Mouse (Mus musculus) adrenal gland, postnatal 25 days (tissue): ENCODE data around the gene Sgpp2. TPM values are rescaled to one million over a fixed set of nuclear protein-coding genes. Genes with fewer than 3 reads are reported as not detected.

Source experiments
- DNase-seq: peaks from one replicate; pipeline ENCODE4 v3.0.0; 2021; ENCODE audit warnings: mixed read lengths
- long read RNA-seq: library from polyadenylated mRNA; stranded (forward); transcript quantifications from one replicate; pipeline ENCODE4 v2.0.0, GENCODE M21; 2021
- total RNA-seq: library from RNA; stranded (reverse); gene quantifications from 2 replicates; pipeline ENCODE4 v1.2.3, GENCODE M21; 2021

The Sgpp2 gene
- 0.79 and 0.90 TPM in 2 replicates for total RNA-seq
- long read RNA-seq = 0 reads

DNA sequence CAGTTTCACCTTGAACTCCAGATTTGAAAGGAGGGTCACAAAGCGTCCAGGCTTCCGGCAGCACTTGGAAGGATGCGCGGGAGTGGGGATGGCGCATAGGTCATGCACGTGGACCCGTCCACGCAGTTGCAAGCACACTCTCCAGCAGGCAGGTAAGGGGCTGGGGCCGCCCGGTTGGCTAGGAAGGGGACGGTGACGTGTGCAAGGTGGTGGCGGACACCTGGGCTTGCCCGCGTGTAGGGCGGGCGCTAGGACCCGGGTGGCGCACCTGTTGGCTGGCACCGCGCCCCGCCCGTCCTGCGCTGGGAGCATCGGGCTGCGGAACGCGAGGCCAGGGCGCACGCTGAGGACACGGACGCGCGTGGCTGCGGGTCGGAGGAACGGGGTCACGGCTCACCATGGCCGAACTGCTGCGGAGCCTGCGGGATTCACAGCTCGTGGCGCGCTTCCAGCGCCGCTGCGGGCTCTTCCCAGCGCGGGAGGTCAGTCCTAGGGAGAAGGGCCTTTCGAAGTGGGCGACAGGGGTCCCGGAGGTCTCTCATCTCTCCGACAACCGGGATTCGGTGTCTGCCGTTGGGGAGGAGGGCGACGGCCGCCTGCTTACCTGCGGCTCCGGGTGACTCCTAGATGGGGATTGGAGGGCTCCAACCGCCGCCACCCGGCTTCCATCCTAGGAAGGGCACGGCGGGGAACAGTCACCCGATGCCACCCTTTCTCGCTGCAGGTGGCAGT, at the start of gene Sgpp2:
Sgpp2 (plus strand) TSS at position 325 of the 732 bp plus-strand sequence.
- DNase-seq = peak; percentile 39

DNA sequence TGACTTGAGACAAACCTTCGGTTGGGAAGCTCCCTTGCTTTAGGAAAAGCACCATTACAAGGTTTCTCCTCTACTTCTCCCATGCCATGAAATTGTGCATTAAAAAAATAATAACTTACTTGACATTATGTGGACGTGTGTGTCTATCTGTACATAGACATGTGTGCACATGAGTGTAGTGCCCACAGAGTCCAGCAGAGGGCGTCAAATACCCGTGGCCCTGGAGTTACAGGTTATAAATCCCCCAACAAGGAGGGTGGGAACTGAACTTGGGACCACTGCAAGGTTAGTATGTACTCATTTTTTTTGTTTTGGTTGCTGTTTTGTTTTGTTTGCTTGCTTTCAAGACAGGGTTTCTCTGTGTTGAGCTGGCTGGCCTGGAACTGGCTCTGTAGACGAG, 42.6 kb upstream of the Sgpp2 start:
- no peak for DNase-seq

DNA sequence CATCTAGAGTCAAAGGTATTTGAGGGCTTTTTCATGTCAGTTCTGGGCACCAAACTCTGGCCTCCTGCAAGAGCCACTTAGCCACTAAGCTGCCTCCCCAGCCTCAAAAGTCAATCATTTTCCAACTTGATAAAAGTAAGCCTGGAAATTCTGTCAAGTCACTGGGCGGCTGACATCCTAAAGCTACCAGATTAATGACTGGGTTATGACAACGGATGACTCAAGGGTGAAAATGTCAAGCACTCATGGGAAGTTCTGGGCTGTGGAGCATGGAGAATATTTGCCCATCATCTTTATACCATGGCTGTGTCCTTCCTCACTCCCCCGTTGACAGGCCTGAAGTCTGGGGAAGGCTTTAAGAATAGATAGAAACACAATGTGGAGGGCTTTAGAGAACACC, 37.2 kb upstream of the Sgpp2 start:
- DNase-seq = no peak

DNA sequence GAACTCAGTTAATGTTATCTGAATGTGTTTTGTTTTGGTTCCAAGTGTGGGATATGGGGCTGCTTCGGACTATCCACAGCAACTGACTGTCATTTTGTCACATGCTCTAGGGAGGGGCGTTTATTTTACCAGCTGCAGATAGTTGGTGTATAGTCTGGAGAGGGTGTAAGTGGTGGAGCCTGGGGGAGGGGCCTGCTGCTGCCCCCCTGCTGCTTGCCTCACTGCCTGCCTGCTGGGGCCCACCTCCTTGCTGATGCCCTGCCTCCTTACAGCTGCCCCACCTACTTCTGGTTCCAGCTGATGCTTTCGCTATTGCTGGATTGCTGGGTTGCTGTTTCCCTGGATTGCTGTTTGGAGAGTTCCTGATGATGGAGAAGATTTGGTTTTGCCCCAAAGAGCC, 31.0 kb upstream of the Sgpp2 start:
- no peak for DNase-seq

DNA sequence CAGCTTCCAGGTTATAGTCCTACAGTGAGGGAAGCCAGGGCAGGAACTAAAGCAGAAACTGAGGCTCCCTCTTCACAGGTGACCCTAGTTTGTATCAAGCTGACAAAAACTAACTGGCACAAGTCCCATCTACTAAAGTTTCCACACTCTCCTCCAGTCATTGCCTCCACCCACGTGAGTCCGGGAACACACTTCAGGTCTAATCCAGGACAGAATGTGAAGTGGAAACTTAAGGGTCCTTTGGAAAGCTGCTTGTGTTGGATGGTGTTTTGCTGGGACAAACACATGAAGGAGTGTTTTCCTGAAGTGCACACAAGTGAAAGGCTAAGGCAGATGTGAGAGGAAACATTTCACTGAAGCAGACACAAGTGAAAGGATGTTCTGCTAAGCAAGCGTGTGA, 17.7 kb upstream of the Sgpp2 start:
- DNase-seq = no peak

DNA sequence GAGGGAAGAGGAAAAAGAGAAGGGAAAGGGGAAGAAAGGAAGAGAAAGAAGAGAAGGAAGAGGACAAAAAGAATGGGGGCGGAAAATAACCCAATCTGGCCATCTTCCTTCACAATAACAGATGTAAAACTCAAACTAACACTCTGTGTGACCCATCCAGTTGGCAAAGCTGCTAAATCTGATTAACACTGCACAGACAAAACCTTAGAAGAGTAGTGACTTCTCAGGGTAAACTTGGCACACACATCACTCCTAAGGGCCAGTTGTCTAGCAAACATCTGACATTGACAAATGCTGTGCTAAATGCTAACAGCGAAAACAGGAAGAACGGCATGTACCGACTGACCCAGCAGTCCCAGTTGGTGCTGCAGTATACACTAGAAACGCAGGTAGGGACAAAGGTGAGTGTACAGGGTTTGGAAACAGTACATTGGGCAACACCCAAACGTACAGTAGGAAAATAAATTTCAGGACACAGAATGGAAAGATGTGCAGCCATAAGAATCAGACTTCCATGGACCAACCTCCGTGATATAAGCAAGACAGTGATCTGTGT, 10.4 kb upstream of the Sgpp2 start:
- DNase-seq = no peak

DNA sequence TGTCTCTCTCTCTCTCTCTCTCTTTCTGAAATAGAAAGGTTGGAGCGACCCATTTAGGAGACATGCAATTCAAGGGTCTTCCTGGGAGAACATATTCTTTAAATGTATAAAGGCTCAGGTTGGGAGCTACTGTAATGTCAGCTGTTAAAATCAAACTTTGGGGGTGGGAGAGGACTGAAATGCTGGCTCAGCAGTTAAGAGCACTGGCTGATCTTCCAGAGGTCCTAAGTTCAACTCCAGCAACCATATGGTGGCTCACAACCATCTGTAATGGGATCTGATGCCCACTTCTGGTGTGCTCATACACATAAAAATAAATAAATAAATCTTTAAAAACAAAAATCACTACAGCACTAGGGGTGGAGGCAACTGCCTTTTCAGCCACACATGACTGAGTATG, 1.5 kb upstream of the Sgpp2 start:
- DNase-seq = no peak

DNA sequence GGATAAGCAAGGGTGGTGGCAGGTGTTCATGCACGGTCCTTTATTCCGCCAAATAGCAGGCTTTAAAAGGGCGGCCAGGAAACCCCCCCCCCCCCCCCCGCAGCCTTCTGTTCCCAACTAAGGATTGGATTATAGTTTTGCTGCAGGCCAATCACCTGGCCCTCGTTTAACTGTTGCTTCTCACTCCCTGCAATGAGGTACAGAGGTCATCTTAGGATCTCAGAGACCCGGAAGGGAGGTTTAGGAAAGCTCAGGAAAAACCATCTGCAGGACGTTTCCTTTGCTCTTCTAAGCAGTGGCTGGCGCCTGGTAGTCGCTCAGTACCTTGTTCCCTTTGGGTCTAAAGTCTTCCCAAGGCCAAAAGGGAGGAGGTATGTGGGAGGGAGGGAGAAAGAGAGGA, 865 bp upstream of the Sgpp2 start:
- no peak for DNase-seq

DNA sequence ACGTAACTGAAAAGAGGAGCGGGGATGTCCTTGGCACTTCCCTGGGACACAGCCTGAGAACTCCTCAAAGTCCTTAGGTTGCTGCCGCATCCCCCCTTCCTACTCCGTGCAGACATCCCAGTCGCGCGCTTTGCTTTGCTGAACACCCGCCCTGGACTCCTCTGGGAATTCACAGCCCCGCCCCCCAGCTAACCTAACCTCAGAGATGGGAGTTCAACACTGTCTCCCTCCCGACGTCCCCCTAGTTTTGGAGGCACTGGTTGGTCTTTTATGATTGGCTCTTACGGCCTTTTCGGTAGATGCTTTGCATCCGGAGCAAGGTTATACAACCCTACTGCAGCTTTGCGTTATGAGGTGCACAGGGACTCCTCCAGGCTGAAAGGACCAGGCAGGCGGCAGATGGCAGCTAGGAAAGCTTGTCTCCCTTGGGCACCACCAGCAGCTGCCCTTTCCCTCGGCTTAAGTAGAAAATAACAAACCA, 756 bp downstream of the Sgpp2 start:
- DNase-seq = peak; percentile 14

DNA sequence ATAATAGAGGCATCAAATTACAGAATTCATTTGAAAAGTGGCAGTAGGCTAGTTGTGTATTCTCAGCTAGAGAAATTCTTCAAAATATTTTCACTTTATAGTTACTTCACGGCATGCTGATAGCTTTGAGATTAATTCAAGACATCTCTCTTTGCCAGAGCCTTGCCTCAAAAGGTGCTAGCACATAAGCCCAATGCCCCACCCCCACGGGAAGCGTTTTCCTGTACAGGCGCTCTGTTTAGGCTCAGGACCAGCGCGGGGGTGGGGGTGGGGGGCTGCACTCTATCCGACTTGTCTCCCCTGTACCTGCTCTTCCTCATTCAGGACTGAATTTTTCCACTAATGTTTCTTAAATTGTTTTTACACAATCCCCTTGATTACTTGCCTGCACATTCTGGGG, 1.3 kb downstream of the Sgpp2 start:
- no peak for DNase-seq

DNA sequence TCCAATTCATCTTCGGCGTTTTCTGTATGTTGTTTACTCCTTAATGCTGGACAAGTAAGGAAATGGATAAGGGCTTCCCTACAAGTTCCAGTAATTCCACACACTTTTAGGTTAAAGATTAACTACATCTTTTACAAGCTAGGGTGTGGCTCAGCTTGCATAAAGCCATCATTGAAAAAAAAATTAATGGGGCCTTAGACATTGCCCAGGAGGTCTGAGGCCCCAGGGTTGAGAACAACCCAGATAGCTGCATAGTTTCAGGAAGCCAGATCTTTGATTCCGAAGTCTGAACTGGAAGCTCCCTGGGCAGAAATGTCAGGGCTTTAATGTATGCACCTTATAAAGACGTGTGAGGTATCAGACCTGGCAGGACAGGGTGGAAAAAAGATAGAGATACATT, 2.8 kb downstream of the Sgpp2 start:
- DNase-seq = no peak

DNA sequence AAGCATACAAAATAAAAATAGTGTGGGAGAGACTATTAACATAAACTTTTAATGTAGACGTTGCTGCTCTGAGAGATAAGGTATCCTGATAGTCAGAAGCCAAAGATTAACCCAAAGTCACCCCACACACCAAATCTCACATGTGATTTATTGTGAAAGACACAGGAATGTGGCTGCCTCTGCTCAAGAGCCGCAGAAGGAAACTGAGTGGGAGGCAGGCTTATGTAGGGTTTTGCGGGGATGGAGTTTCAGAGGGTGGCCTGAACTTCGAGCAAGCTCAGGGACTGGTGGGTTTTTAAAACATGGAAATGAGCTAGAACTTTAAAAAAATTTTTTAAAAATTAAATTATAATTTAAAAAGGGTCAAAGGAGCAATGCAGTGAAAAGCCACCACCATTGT, 3.8 kb downstream of the Sgpp2 start:
- no peak for DNase-seq

DNA sequence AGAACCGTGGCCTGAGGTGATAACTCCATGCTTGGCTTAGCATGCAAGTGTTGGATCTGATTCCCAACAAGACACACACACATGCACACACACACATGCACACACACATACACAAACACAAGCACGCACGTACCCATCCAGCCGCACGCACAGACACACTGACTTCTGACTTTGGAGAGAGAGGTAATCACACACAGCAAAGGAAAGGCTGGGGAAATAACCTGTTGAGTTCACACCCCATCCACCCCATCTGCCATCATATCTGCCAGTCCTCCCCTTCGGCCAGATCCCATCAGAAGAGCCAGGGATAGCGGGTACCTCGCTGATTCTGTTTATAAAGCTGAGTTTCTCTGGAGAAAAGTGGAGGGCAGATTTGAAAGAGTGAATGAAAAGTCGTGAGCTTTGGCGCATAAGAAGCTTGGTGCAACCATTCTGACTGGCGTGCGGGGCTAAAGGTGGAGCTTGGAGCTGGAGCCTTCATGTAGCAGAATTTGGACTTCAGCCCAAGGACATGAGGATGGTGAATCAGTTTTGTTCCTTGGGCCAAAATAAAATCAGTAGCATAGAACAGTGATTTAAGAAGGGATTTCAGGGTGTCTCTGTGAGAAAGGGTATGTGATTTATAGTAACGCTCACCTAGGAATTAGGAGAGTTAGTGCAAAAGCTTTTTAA, 8.1 kb downstream of the Sgpp2 start:
- DNase-seq = peak; percentile 57

DNA sequence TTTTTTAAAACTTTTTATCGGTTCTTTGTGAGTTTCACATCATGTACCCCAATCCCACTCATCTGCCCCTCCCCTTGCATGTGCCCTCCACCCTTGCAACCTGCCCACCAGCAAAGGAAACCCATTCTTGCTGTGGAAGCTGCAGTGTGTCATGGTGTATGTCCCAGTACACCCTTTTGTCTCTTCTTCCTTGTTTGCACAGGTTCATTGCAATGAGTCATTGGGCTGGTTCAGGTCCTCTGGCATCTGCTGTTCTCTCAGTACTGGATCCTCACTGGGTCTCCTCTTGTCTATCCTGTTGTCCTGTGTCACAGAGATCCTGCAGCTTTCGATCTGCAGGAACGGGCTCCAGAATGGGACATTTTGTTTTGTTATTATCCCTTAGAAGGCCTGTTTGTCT, 10.1 kb downstream of the Sgpp2 start:
- DNase-seq = no peak

DNA sequence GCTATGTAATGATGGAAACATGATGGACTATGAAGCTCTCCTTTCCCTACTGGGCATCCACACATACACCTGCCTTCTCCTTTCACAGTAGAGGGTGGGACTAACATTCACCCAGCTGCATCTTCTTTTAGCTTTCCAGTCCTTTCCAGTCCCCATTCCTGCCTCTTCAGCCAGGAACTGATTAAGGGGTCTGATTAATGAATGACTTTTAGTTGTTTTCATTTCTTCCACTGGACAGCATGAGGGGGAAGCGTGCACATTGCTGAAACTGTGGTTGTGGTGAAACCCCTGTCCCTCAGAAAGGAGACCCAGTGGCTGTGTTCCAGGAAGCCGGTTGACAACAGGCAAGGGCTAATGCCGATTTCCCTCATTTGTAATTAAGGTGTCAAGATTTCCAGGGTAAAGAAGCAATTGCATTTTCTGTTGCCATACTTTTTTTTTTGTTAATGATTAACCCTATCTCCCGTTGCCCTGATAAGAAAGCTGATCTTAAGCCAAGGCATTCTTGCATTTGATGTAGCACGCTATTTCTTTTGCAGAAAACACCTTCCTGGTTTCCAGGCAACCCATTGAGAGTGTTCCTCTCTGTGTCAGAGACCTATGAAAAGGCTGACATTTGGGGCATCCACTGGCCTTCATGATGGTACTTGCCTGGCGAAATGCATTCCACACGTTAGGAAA, 12.1 kb downstream of the Sgpp2 start:
- DNase-seq = no peak

DNA sequence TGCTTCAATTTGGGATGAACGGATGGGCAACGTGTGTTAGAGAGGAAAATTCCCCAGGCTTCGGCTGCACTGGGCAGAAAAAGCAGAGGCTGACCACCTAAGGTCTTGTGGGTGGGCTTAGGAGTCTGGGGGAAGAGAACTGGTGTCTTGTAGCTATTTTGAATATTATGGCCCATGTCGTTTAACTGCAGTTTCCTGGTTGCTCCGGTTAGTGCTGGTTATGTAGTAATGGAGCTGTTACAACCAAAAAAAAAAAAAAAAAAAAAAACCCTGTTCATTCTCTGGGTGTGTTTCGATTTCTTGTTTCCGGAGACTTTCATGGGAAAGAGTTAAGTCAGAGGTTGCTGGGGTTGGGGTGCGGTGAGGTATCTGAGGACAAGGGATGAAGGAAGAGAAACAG, 12.7 kb downstream of the Sgpp2 start:
- DNase-seq = no peak

DNA sequence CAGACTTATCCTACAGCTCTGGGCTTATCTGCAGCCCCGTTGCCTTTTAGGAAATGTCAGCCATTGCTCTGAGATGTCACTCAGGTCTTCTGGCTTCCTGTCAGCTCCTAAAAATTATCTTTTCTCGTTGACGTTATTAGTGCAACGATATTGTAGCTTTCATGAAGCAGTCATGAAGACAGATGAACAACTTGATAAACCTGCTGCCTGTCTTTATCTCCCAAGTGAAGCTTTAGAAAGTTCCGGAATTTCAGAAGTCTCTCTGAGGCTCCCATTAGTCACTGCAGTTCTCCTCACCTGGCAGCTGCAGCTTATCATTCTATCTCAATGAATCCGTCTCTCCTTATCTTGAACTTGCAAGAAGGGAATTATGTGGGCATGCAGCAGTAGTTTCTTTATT, 13.9 kb downstream of the Sgpp2 start:
- DNase-seq = no peak

DNA sequence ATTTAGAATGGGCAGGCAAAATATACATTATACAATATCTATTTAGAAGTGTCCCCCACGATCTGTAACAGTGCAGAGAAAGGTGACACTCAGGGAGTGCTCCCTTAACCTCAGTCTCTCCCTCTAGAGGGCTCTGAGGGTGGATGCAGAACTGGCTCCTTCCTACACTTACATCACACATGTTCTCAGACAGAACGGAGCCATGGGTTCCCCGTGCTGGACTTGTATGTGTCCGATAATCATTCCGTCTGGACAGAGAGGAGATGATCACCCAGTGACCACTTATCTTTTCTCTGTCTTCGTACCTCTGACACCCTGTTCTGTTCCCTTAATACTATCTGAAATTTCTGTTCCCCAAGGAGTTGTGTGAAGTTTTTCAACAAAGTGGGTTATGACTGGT, 15.7 kb downstream of the Sgpp2 start:
- no peak for DNase-seq

DNA sequence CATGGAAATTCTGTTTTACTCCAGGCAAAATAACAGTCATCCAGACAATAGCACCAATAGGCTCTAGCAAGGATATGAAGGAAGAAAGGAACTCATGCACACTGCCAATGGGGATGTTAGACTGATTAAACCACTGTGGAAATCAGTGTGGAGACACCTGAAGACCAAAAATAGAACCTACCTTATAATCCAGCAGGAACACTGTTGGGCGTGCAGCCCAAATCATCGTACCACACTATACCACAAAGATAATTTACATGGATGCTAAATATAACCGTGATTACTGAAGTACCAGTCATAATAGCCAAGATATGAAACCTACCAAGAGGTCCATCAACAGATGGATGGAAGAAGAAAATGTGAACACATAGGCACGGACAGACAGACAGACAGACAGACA, 18.5 kb downstream of the Sgpp2 start:
- no peak for DNase-seq

DNA sequence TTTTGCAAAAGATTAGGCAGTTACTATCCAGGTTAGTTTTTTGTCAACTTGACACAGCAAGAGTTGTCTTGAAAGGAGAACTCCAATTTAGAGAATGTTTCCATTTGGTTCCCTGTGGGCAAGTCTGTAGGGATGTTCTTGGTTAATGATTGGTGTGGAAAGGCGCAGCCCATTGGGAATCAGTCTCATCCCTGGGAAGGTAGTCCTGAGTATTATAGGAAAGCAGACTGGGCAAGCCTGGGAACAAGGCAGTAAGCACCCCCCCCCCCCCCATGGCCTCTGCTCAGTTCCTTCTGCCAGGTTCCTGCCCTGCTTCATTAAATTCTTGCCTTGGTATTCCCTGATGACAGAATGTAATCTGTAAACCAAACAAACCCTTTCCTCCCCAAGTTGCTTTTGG, 19.7 kb downstream of the Sgpp2 start:
- no peak for DNase-seq

DNA sequence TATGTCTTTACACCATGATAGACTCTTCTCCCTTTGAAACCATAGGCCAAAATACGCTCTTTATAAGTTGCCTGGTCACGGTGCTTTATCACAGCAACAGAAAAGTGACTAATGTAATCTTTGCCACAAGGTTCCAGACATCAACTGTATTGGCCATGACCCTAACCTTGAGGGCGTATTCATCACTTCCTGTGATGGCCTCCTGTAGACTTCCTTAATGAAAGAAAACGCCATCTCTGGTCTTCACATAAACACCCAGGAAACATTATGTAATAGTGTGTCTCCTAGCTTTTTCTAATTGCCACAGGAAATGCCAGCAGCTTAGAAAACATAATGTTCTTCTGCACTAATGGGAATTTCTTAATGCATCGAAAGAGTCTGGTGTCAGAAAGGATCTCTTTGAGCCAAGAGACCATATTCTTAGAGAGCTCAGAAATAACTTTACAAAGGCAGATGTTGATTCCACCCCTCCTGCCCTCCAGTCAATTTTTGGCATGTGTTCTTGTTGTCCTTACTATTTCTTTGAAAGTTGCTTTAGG, 20.5 kb downstream of the Sgpp2 start:
- no peak for DNase-seq

DNA sequence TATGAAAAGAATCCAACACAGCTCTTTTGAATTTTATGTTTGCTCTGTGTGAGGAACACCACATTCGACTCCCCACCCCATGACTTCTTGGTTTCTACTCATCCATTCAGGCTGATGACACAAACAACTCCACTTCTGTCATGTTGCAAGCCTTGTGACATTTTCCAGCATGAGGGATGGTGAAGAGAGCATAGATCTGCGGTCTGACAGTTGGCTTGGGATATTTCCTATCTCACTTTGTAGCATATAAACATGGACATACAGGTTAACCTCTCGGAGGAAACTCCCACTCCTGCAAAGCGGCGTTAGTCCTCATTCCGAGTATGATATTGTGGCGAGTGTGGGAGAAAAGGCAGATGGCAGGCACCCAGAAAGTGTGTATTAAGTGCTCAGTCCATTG, 27.6 kb downstream of the Sgpp2 start:
- no peak for DNase-seq

DNA sequence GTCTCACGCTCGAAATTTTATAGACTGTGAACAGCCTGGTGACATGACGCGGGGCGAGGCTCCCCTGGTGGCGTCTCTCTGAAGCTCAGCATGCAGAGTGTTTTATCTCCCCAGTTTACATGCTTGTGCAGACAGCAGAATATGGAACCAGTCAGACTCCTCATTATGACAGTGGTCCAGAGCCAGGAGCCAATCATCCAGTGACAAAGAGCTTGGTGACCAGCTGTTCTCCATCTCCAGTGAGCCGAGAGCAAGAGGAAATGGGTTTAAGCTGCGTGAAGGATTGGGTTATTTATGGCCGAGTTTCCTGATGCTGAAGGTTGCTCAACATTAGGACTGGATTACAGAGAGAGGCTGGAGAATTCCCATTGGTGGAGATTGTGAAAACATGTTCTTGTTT, 28.1 kb downstream of the Sgpp2 start:
- DNase-seq = no peak
